Mouse (Mus musculus): ENCODE data around the gene Gm10718.
"Not testable (repeated sequence)": the region's sequence is repeated elsewhere in the genome, so short reads cannot be mapped to it uniquely, and the experiment has no call there.

DNA sequence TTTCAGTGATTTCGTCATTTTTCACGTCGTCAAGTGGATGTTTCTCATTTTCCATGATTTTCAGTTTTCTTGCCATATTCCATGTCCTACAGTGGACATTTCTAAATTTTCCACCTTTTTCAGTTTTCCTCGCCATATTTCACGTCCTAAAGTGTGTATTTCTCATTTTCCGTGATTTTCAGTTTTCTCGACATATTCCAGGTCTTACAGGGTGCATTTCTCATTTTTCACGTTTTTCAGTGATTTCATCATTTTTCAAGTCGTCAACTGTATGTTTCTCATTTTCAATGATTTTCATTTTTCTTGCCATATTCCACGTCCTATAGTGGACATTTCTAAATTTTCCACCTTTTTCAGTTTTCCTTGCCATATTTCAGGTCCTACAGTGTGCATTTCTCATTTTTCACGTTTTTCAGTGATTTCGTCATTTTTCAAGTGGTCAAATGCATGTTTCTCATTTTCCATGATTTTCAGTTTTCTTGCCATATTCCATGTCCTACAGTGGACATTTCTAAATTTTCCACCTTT lies 22.8 kb upstream of the Gm10718 start, which contains the start of gene Gm10722:
- not testable (repeated sequence) for TF ChIP-seq EP300, CTCF (IDR thresholded peaks at IDR 0.05)
